Mouse (Mus musculus) stomach, embryonic 16.5 days (tissue): ENCODE measurements at regions not wholly inside any gene's neighbourhood (a gene's known extent, or its start where the extent isn't known, plus 50 kb on each side); places are given as distances from the start of the nearest gene placed in this dataset.

Source experiments
- ATAC-seq: fragments of 200-750 bp; cut with Nextera tagmentation; 2 replicates; pipeline ENCODE4 v1.8.0; 2017; ENCODE audit warnings: moderate number of reproducible peaks, moderate TSS enrichment; ENCODE audit not compliant: insufficient read depth, low FRiP score
- H3K27ac ChIP-seq: fragments of 300-500 bp; sonication (generic); 2 replicates; pipeline ENCODE4 v1.5.1; 2014; ENCODE audit warnings: low read length
- H3K27me3 ChIP-seq: fragments of 300-500 bp; sonication (generic); 2 replicates; pipeline ENCODE4 v1.6.1; 2014; ENCODE audit warnings: low read length, control low read depth, mixed read lengths; ENCODE audit not compliant: control insufficient read depth, insufficient read depth
- H3K36me3 ChIP-seq: fragments of 300-500 bp; sonication (generic); 2 replicates; pipeline ENCODE4 v1.6.1; 2014; ENCODE audit warnings: low read length; ENCODE audit not compliant: control insufficient read depth, insufficient read depth
- H3K4me1 ChIP-seq: fragments of 300-500 bp; sonication (generic); 2 replicates; pipeline ENCODE4 v1.6.1; 2014; ENCODE audit warnings: low read length, control low read depth, mixed read lengths; ENCODE audit not compliant: control insufficient read depth, insufficient read depth
- H3K4me2 ChIP-seq: fragments of 300-500 bp; sonication (generic); 2 replicates; pipeline ENCODE4 v1.6.1; 2014; ENCODE audit warnings: low read depth, low read length, mixed read lengths
- H3K4me3 ChIP-seq: fragments of 300-500 bp; sonication (generic); replicated peaks from 2 replicates; pipeline ENCODE4 v1.5.1; 2014; ENCODE audit warnings: mild to moderate bottlenecking, low read length
- H3K9ac ChIP-seq: fragments of 300-500 bp; sonication (generic); 2 replicates; pipeline ENCODE4 v1.6.1; 2014; ENCODE audit warnings: low read length
- H3K9me3 ChIP-seq: fragments of 300-500 bp; sonication (generic); replicated peaks from 2 replicates; pipeline ENCODE4 v1.6.1; 2016; ENCODE audit warnings: low read length, control low read depth; ENCODE audit not compliant: control insufficient read depth
- WGBS: fragments of 180-500 bp; shearing (Covaris S2); extraction: QIAGEN DNeasy Blood & Tissue Kit; methylation state at CpG from one replicate; pipeline ENCODE4 v1.1.7; 2014; 5-methylcytosine and 5-hydroxymethylcytosine counted together

- no peak for ATAC-seq
- Histone ChIP-seq H3K9me3 (no peaks in the 10 kb centered on the region), H3K4me2 (no peak overlapping the region), H3K4me3 (no peak overlapping the region), H3K36me3 (no peaks in the 10 kb centered on the region), H3K27ac (no peak overlapping the region), H3K4me1 (no peaks in the 10 kb centered on the region), H3K9ac (no peak overlapping the region), H3K27me3 (no peaks in the 10 kb centered on the region)
- 75% methylated on average over 9 of the region's 9 CpGs for WGBS
Observed at GRCm38 (mm10) chr13:112038556-112039304, 229.9 kb upstream of the Map3k1 start.

GRCm38 (mm10) chr13:112039422-112040145, 230.8 kb upstream of the Map3k1 start:
- no peaks in the 10 kb centered on the region for H3K9me3 ChIP-seq
- no peak overlapping the region for H3K27ac ChIP-seq
- H3K9ac ChIP-seq, result no peak overlapping the region
- no peak for ATAC-seq
- H3K27me3 ChIP-seq, result no peaks in the 10 kb centered on the region
- no peak overlapping the region for H3K4me3 ChIP-seq
- 86% methylated on average over 7 of the region's 7 CpGs for WGBS
- no peaks in the 10 kb centered on the region for H3K4me1 ChIP-seq
- H3K4me2 ChIP-seq, result no peak overlapping the region
- no peaks in the 10 kb centered on the region for H3K36me3 ChIP-seq

GRCm38 (mm10) chr13:112043524-112044246, 234.9 kb upstream of the Map3k1 start:
- WGBS, result 92% methylated on average over 13 of the region's 13 CpGs
- no peak overlapping the region for H3K27ac ChIP-seq
- ATAC-seq, result no peak

GRCm38 (mm10) chr13:112044372-112044771, 235.6 kb upstream of the Map3k1 start:
- ATAC-seq, result no peak
- Histone ChIP-seq H3K9me3 (no peaks in the 10 kb centered on the region), H3K9ac (no peak overlapping the region), H3K36me3 (no peaks in the 10 kb centered on the region), H3K27me3 (no peaks in the 10 kb centered on the region), H3K4me1 (no peaks in the 10 kb centered on the region), H3K4me3 (no peak overlapping the region), H3K4me2 (no peak overlapping the region), H3K27ac (no peak overlapping the region)
- 72% methylated on average over 5 of the region's 5 CpGs for WGBS

More at GRCm38 (mm10) chr13:112043524-112044246, 234.9 kb upstream of the Map3k1 start:
- H3K36me3 ChIP-seq, result no peaks in the 10 kb centered on the region
- H3K27me3 ChIP-seq, result no peaks in the 10 kb centered on the region
- no peak overlapping the region for H3K4me2 ChIP-seq
- no peaks in the 10 kb centered on the region for H3K4me1 ChIP-seq
- no peak overlapping the region for H3K4me3 ChIP-seq
- H3K9me3 ChIP-seq, result no peaks in the 10 kb centered on the region
- H3K9ac ChIP-seq, result no peak overlapping the region

- H3K9me3 ChIP-seq, result no peaks in the 10 kb centered on the region
- no peak overlapping the region for H3K4me3 ChIP-seq
- WGBS, result 81% methylated on average over 15 of the region's 15 CpGs
- no peak overlapping the region for H3K9ac ChIP-seq
- H3K27me3 ChIP-seq, result no peaks in the 10 kb centered on the region
- ATAC-seq, result no peak
- H3K4me1 ChIP-seq, result no peaks in the 10 kb centered on the region
- H3K27ac ChIP-seq, result no peak overlapping the region
- H3K4me2 ChIP-seq, result no peak overlapping the region
- H3K36me3 ChIP-seq, result no peaks in the 10 kb centered on the region
Observed at GRCm38 (mm10) chr13:112046247-112047211, 237.7 kb upstream of the Map3k1 start.

GRCm38 (mm10) chr13:112047408-112047807, 238.6 kb upstream of the Map3k1 start:
- no peaks in the 10 kb centered on the region for H3K27me3 ChIP-seq
- 51% methylated on average over 3 of the region's 3 CpGs for WGBS
- ATAC-seq, result no peak

GRCm38 (mm10) chr13:112047874-112048273, 239.1 kb upstream of the Map3k1 start:
- Histone ChIP-seq H3K9ac (no peak overlapping the region), H3K27me3 (no peaks in the 10 kb centered on the region), H3K4me2 (no peak overlapping the region), H3K9me3 (no peaks in the 10 kb centered on the region), H3K36me3 (no peaks in the 10 kb centered on the region), H3K4me3 (no peak overlapping the region), H3K27ac (no peak overlapping the region), H3K4me1 (0 out of 2 replicates have a peak, but pooled peaks cover 4% of the 10 kb centered on the region)
- 66% methylated on average over 13 of the region's 13 CpGs for WGBS
- ATAC-seq, result no peak

More at GRCm38 (mm10) chr13:112047408-112047807, 238.6 kb upstream of the Map3k1 start:
- H3K9me3 ChIP-seq, result no peaks in the 10 kb centered on the region
- no peak overlapping the region for H3K27ac ChIP-seq
- H3K4me1 ChIP-seq, result 0 out of 2 replicates have a peak, but pooled peaks cover 4% of the 10 kb centered on the region
- no peak overlapping the region for H3K4me3 ChIP-seq
- H3K36me3 ChIP-seq, result no peaks in the 10 kb centered on the region
- H3K4me2 ChIP-seq, result no peak overlapping the region
- no peak overlapping the region for H3K9ac ChIP-seq

- Histone ChIP-seq H3K4me1 (0 out of 2 replicates have a peak, but pooled peaks cover 4% of the 10 kb centered on the region), H3K36me3 (no peaks in the 10 kb centered on the region), H3K27me3 (no peaks in the 10 kb centered on the region), H3K27ac (no peak overlapping the region), H3K4me3 (no peak overlapping the region), H3K9me3 (no peaks in the 10 kb centered on the region), H3K4me2 (no peak overlapping the region), H3K9ac (no peak overlapping the region)
- WGBS, result 73% methylated on average over 6 of the region's 6 CpGs
- no peak for ATAC-seq
Observed at GRCm38 (mm10) chr13:112048327-112048726, 239.5 kb upstream of the Map3k1 start.
